Mouse (Mus musculus) gastrocnemius, postnatal 14 days (tissue): ENCODE measurements around the gene Bmp10. TPM values are rescaled to one million over a fixed set of nuclear protein-coding genes. Genes with fewer than 3 reads are reported as not detected.

Source experiments
- DNase-seq: peaks from one replicate; pipeline ENCODE4 v3.0.0; 2021; ENCODE audit warnings: mixed read lengths
- intact Hi-C: fragments of 180-260 bp; cut with DNase I; formaldehyde crosslinking; loops from one replicate; pipeline ENCODE4 v1.15.1; 2025; ENCODE audit warnings: low total_unique reads
- long read RNA-seq, 2 experiments: library from polyadenylated mRNA; stranded (forward); transcript quantifications; one replicate each; pipeline ENCODE4 v2.0.0; 2021
- total RNA-seq, 2 experiments: library from RNA; stranded (reverse); gene quantifications; 2 replicates each; pipeline ENCODE4 v1.2.3; 2021

Bmp10 gene
- total RNA-seq, result not detected
- long read RNA-seq, experiment 1, result 0 reads
- long read RNA-seq, experiment 2, result 0 reads

DNA sequence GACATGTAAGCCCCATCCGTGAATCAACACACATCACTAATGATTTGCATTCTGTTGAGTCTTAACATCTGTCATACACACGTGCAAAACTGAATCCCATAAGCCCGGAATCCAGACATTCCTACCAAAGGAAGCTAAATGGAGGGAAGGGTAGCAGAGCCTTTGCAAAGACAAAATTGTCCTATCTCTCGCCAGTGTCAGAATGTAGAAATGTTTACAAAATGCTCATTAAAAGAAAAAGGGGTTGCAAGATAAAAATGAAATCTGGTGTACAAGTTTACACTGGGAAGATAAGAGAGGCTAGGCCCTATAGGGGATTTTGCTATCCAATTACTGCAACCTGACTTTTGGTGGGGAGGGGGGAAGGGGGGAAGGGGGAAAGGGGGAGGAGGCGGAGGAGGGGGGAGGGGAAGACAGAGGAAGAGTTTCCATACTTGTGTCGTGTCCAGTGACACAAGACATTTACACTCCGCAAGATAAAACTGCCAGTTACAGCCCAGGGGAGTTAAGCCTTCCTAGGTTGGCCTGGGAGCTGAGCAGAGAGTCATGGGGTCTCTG lies at the start of gene Bmp10:
Bmp10 (plus strand) TSS at position 508 of the 558 bp plus-strand sequence.
- no peak for DNase-seq
- intact Hi-C loops, result no loop called here

DNA sequence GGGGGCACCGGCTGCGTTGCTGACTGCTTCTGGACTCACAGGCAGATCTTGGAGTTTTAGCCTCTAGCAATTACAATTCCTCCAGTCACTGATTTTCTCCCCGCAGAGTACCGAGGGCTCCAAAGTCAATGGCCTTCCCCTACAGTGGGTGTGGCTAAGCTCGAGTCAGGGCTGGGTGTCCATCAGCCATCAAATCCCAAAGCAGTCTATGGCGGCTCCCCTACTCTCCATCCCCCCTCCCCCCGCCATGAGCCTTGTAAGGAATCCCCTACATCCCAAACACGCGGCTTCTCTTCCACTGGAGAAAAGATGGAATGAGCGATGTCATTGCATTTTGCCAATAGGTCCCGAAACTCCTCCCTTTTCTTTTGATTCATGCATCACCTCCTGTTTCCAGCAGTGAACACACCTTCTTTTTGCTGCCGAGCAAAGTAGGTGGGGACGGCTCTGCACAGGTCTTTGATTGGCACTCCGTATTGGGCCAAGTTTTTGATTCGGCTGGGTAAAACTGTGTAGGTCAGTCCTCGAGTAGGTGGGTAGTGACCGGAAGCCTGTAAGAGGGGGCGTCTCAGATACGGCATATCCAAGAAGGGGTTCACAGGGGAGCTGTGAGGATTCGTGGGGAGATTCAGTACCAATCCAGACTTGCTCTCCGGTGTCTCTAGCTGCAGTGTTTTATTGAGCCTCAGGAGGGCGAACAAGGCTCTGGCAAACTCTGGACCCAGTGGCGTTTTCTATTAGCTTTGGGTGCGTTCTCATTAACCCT lies 44.7 kb upstream of the Bmp10 start:
- intact Hi-C loops, result no loop called here

DNA sequence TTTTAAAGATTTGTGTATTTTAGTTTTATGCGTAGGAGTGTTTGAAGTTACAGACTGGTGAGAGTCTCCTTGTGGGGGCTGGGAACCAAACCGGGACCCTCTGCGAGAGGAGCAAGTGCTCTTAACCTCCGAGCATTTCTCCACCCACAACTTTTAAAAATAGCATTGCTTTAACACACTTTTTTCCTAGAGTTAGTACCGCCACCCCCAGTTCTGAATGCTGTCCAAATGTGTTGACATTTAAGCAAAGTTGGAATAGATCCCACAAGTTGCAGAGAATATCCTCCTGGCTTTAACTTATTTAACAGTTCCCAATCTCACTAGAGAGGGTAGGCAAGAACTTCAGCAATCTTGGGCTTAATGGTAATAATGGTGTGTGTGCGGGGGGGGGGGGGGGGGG lies 44.0 kb upstream of the Bmp10 start:
- intact Hi-C loops, result loop anchor here (5.0 kb wide), 1 partner anchor 282 kb away; the partner anchor contains the start of gene D6Ertd527e
- no peak for DNase-seq

More for the DNA sequence above, 44.7 kb upstream of the Bmp10 start:
- no peak for DNase-seq

DNA sequence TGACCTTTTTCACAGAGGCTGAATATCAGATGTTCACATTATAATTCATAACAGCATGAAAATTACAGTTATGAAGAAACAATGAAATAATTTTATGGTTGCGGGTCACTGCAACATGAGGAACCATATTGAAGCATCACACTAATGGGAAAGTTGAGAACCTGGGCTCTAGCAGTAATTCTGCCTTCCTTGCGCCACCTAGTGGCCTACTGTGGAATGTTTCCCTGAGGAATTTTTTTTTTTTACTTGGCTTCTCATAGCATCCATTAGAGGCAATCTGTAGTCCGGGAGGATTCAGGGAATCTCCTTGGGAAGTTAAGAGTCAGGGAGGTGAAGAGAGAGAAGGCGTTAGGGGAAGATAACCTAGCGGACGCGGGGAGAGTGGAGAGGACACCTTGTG lies 42.6 kb upstream of the Bmp10 start:
- peak; percentile 55 for DNase-seq
- intact Hi-C loops, result loop anchor here (5.0 kb wide), 1 partner anchor 284 kb away; the partner anchor contains the start of gene D6Ertd527e

DNA sequence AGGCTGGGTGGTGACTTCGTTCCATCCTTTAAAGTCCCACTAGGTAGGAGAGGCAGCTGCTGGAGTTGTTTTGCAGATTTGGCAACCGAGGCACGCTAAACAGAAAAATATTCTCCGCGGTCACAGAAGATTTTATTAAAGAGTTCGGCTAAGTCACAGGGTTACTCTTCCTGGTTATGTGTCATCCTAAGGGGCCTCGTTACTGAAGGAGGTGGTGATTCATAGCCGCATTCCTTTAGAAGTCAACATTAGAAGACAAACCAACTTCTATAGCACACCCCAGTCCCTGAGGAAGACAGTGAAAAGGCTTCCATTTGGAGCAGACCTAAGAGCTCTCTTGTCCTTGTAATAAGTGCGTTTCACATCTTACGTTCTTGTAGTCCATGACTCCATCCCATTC lies 42.1 kb upstream of the Bmp10 start:
- intact Hi-C loops, result loop anchor here (5.0 kb wide), 1 partner anchor 284 kb away; the partner anchor contains the start of gene D6Ertd527e

DNA sequence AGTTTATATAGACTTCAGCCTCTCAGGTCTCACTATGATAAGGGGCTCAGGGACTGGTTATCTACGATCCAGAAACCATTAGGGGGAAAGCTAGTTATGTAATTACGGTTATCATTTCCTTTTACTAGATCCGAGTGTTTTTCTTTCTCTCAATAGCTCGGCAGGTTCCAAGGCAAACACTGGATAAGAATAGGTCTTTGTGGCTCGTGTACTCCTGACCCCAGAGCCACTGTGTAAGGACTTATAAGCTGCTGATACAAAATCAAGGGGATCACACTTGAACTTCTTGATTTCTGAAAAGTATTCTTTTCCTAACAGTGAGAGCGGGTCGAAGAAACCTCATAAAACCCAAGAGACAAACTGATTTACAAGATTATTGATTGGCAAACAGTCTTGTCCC lies 39.9 kb upstream of the Bmp10 start, which contains the start of gene Gkn3:
Gkn3 (minus strand) TSS at position 59 of the 400 bp plus-strand sequence.
- no peak for DNase-seq
- intact Hi-C loops, result loop anchor here (5.0 kb wide), 1 partner anchor 287 kb away; the partner anchor contains the start of gene D6Ertd527e

More for the DNA sequence above, 42.1 kb upstream of the Bmp10 start:
- DNase-seq, result no peak

DNA sequence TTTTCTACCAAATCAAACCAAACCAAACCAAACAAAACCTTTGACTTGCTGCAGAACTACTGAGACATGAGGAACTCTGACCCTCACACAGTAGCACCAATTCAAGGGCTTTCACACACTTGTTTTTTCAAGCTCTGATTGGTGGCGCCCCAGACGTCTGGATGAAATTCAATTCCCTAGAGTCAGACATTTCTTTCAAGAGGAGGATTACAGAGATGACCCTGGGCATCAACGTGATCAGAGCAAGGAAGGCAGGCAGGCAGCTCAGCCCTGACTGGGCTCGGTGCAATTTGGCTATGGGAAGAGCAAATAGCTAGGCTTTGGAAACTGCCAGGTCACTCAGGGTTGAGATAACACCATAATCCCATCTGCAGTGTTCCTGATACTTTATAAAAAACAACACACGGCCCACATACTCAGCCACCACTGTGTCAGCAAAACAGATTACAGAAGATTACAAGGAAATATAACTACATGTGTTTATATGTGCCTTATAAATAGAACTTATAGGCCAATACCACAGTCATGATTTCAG lies 39.3 kb upstream of the Bmp10 start:
- intact Hi-C loops, result loop anchor here (5.0 kb wide), 1 partner anchor 287 kb away; the partner anchor contains the start of gene D6Ertd527e
- DNase-seq, result no peak

DNA sequence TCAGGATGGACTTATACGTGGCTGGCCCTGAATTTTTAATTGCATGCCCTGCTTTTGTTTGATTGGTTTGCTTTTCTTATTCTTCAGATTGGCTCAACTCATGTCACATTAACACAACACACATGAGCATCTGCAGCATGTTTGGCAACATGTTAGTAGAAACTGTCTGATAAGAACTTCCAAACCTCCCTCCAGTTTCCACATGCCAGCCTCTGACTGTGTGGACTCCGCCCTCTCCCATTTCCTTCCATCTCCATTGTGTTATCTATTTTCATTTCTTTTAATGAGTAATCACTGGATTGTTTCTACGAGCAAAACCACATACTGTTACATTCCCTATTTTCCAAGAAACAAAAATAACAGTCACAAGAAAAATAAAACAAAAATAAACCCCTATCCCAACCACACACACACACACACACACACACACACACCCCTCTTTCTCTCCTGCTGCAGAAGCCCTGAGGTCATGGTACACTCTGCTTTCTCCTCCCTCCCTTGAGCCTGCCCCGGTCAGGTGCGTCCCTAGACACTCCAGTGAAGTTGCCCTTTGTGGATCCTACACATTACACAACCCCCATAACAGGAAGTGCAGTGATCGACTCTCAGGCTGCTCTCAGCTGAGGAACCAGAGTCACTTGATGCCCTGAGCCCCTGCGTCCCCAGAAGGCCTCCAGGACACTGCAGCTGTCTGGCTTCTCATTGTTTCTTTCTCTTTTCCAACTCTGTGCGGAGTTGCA lies 35.2 kb upstream of the Bmp10 start:
- intact Hi-C loops, result no loop called here
- DNase-seq, result no peak

DNA sequence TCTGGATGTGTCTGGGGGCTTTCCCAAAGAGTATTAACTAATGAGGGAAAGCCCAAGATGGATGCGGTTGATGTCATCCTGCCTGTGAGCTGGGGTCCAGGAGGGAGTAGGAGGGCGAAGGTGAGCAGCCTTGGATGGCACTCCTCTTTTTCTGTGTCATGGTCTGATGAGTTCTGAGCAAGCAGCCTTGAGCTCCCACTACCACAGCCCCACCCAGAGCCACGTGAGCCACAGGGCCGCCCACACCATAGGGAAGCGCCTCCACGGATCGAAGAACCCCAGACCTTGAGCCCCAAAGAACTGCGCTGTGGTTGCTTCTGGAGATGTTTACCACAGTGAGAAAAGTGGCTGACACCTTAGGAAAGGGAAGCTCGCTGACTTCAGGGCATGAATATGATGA lies 34.0 kb upstream of the Bmp10 start:
- no peak for DNase-seq
- intact Hi-C loops, result loop anchor here (5.0 kb wide), 2 partner anchors 58 to 128 kb away; no protein-coding TSS in a partner anchor

DNA sequence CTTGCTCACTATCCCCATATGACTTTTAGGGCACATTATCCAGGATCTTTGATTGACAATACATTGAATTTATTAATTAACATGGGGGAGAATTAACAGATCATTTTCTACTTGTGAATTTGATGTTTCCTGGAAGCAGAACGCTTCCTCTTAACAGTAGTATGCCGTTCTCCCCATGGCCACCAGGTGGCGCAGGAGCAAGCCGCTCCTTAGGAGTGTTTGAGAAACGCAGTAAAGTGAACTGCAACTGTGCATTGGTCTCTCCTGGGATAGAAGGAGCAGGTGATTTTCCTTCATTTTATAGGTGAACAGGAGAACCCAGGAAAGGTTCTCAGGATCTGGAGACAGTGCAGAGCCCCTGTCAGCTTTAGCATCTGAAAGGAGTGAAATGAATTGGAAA lies 29.7 kb upstream of the Bmp10 start:
- intact Hi-C loops, result loop anchor here (5.0 kb wide), 2 partner anchors 53 to 123 kb away; no protein-coding TSS in a partner anchor
- DNase-seq, result peak; percentile 67

DNA sequence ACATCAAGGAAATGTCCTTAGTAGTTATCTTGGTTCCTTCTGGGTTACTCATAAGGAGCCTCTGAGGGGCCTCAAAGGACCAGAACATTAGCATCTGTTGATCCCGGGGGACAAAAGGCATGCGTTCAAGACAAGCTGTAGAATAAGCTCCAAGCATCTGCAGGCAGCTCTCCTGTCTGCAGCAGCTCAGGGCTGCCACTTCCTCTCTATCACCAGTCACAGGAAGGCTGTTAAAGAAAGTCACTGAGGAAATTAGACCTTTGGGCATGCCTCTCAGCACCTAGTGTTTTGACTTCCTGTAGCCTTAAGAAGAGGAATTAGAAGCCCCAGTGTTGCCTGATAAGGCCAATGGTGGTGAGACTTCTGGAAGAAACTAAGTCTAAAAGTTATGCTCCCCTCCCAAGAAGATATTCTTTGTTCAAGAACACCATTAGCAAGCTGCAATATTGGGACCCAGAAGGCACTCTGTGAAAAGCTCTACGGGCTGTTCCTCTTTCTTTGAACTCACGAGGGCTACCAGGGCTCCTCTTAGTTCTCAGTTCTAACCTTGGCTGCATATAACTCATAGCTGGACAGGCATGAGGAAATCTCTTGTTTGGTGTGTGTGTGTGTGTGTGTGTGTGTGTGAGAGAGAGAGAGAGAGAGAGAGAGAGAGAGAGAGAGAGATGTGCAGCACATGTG lies 28.8 kb upstream of the Bmp10 start:
- no peak for DNase-seq
- intact Hi-C loops, result loop anchor here (5.0 kb wide), 2 partner anchors 52 to 122 kb away; no protein-coding TSS in a partner anchor

DNA sequence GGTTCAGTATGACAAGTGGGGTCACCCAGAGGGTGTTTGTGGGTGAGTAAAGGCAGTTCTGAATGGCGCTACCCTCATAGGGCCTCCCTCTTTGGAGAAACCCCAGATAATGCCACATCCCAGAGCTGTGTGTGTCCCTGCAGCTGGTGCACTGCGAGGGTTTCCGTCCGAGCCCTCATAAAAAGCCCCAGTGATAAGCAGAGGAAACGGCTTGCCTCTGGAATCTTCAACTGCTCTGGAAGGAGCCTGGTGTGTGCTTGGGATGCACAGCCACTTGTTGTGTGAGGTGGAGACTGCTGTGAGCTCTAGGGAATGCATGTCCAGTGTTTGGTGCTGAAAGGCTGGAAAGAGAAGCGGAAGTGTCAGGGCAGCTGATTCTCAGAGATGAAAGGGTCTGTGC lies 27.3 kb upstream of the Bmp10 start:
- intact Hi-C loops, result no loop called here
- no peak for DNase-seq

DNA sequence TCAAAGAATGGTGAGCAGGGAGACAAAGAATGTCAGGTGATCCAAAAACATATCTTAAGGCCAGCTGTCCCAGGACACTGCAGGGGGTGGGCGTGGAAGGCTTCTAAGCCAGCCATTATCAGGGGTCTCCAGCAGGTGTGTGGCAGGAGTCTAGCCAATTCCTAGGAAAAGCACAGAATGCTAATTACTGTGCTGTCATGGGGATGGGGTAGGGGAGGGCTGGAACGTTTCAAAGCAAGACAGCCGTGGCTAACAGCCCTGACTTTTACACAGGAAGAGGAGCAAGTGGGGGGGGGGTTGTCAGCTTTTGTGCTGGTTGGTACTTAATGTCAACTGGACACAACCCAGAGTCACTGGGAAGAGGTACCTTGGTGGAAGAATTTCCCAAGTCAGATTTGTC lies 16.8 kb upstream of the Bmp10 start:
- DNase-seq, result no peak
- intact Hi-C loops, result no loop called here

DNA sequence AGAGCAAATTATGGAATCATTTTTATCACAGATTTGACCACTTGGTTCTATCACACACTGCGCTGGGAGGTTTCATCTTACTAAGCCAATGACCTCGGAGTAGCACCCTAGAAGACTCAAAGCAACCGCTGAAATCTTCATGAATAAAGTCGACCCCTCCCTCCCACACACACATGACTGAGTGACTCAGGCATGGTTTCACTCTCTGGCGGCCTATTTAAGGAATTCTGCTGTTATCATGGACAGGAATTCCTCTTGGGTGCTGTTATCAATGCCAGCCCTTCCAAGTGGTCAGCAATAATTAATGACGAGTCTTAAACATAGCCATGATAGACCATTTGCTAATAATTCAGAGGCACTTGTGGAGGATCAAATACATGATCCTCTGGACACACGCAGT lies 6.5 kb upstream of the Bmp10 start:
- intact Hi-C loops, result no loop called here
- DNase-seq, result no peak

DNA sequence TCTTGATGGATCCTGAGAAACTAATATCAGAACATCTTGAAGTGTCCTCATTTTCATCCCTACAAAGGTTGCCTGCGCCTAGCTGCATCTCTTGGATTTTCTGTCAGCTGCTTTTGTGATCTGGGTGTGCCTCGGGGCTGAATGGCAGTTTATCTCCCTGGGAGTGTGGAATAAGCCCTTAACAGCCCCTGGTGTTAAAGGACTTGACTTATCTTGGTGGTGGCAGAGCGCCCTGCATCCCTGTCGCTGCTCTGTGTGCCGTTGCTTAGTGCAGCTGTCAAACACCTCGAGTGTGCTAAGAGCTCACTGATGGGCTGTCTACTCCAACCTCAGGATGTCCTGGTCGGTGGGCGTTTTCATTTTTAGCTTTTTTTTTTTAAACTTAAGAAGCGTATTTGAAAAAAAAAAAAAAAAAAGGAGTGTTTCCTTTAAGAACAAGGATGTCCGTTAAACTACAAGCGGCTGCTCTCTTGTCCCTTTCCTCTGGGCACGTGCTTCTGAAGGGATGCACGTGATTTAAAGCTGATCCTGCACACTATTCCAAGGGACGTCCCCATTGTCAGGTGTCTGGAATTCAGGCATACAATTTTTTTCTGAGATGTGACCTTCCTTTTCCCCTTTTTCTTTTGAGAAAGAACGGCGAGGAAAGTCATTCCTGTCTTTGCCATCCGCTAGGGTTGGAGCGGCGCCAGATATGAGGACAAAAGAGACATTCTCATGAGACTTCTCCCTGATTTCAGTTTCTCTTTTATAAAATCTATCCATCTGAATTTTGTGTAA lies 4.6 kb upstream of the Bmp10 start:
- DNase-seq, result peak; percentile 16

DNA sequence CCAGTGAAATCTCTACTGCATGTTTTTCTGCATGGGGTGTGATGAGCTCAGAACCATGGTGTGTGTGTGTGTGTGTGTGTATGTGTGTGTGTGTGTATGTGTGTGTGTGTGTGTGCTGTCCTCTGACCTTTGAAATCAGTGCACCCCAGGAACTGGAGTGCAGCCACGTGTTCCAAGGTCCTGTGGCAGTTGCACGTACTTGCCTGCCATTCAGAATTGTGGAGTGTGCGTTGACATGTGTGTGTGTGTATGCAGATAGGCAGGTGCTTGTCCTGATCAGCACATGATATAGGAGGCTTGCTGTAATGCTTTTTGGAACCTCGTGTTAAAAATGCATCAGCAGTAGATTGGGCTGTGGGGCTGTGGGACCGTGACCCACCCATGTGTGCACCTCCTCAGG lies 1.8 kb upstream of the Bmp10 start:
- DNase-seq, result no peak
- intact Hi-C loops, result no loop called here

More for the DNA sequence above, 4.6 kb upstream of the Bmp10 start:
- intact Hi-C loops, result no loop called here

DNA sequence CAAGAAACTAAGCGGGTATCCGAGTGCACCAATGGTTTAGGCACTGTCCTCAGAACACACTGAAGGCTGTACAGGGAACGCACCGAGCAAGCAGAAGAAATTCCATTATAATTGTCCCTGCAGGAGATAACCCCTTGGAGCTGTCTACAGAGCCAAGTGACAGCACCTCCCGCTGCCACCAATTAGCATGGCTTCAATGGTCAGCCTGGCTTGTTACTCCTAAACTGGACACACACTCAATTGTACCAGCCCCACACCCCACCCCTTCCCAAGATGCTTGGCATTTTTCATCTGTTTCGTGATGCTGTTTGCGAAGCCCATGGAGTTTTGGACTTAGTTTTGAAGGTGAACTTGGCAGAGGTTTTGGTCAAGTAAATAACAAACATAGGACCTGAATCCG lies 1.2 kb upstream of the Bmp10 start:
- no peak for DNase-seq
- intact Hi-C loops, result no loop called here

DNA sequence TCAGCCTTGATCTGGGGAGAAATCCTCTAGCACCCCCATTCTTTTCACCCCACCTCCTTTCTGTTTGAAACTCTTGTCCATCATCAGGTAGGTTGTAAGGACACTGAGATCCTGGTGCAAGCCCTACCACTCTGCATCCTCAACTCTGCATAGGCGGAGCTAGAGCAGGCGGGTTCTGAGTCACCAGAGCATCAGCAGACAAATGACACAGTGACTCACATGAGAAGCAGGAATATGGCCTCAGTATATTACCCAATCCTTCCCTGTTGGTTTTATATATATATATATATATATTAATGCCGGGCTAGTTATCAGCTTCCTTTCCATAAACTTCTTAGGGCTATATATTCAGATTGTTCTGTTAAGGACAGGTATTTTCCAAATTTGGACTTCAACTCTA lies 7.0 kb downstream of the Bmp10 start:
- no peak for DNase-seq
- intact Hi-C loops, result no loop called here
